Mouse (Mus musculus) liver, embryonic 11.5 days (tissue): ENCODE measurements around the gene Hoxc5. TPM values are rescaled to one million over a fixed set of nuclear protein-coding genes. Genes with fewer than 3 reads are reported as not detected.

Experiments
- ATAC-seq: fragments of 200-750 bp; cut with Nextera tagmentation; replicated peaks from 2 replicates; pipeline ENCODE4 v1.8.0; 2017; ENCODE audit warnings: moderate number of reproducible peaks, mild to moderate bottlenecking, moderate TSS enrichment, moderate library complexity; ENCODE audit not compliant: low FRiP score
- DNase-seq: peaks from one replicate; pipeline ENCODE4 v3.0.0-alpha.2; 2017; ENCODE audit warnings: low spot score
- H3K27ac ChIP-seq: fragments of 300-500 bp; sonication (generic); 2 replicates; pipeline ENCODE4 v1.5.1; 2014; ENCODE audit warnings: mild to moderate bottlenecking, low read depth, low read length, control low read depth
- H3K27me3 ChIP-seq: fragments of 300-500 bp; sonication (generic); replicated peaks from 2 replicates; pipeline ENCODE4 v1.6.1; 2014; ENCODE audit warnings: low read length, mixed read lengths; ENCODE audit not compliant: control insufficient read depth, insufficient read depth
- H3K36me3 ChIP-seq: fragments of 300-500 bp; sonication (generic); 2 replicates; pipeline ENCODE4 v1.6.1; 2014; ENCODE audit warnings: mild to moderate bottlenecking, low read length, moderate library complexity, mixed read lengths; ENCODE audit not compliant: control insufficient read depth, insufficient read depth
- H3K4me1 ChIP-seq: fragments of 300-500 bp; sonication (generic); replicated peaks from 2 replicates; pipeline ENCODE4 v1.6.1; 2014; ENCODE audit warnings: low read length, mixed read lengths; ENCODE audit not compliant: control insufficient read depth, insufficient read depth
- H3K4me2 ChIP-seq: fragments of 300-500 bp; sonication (generic); 2 replicates; pipeline ENCODE4 v1.6.1; 2014; ENCODE audit warnings: mild to moderate bottlenecking, control low read depth, moderate library complexity
- H3K4me3 ChIP-seq: fragments of 300-500 bp; sonication (generic); 2 replicates; pipeline ENCODE4 v1.5.1; 2014; ENCODE audit warnings: low read depth, low read length, control low read depth
- H3K9ac ChIP-seq: fragments of 300-500 bp; sonication (generic); 2 replicates; pipeline ENCODE4 v1.6.1; 2014; ENCODE audit warnings: low read depth, low read length, control low read depth
- H3K9me3 ChIP-seq: fragments of 300-500 bp; sonication (generic); 2 replicates; pipeline ENCODE4 v1.6.1; 2016; ENCODE audit warnings: low read length, inconsistent platforms, mixed read lengths; ENCODE audit not compliant: control insufficient read depth
- WGBS: fragments of 180-500 bp; shearing (Covaris S2); extraction: QIAGEN DNeasy Blood & Tissue Kit; methylation state at CpG from one replicate; pipeline ENCODE4 v1.1.7; 2014; 5-methylcytosine and 5-hydroxymethylcytosine counted together
- polyA plus RNA-seq: library from polyadenylated mRNA; unstranded; fragments of >200 nt; fragmentation: Nextera tagmentation; extraction: Ambion mirVana; gene quantifications from 2 replicates; pipeline ENCODE4 v1.2.1, GENCODE M21; 2014

Gene Hoxc5
- polyA plus RNA-seq, 1 experiment from 2014 or later: 4.1 TPM

GRCm38 (mm10) chr15:102997939-102998355 is 30.7 kb downstream of the Hoxc5 start, which contains the start of gene Hoxc6:
Gene Hoxc6 (plus strand): TSS chr15:102998257.
- Histone ChIP-seq H3K4me1 (peaks cover 7% of the 10 kb centered on the region; the same call in 1 of the 2 replicates), H3K27me3 (peaks cover 98% of the 10 kb centered on the region), H3K9ac (no peak within 1 kb of the TSS), H3K4me3 (peak within 1 kb of the TSS; percentile 39), H3K9me3 (no peaks in the 10 kb centered on the region), H3K36me3 (no peaks in the 10 kb centered on the region), H3K4me2 (peak within 1 kb of the TSS; percentile 71), H3K27ac (no peak within 1 kb of the TSS)
- no peak for ATAC-seq
- WGBS: 3% methylated on average over 19 of the region's 19 CpGs
- no peak for DNase-seq

- 0 out of 2 replicates have a peak, but pooled peaks have one; percentile 19 for ATAC-seq
- H3K4me1 ChIP-seq: peaks cover 7% of the 10 kb centered on the region; the same call in 1 of the 2 replicates
- H3K9ac ChIP-seq: no peak overlapping the region
- peak overlapping the region; percentile 71 for H3K4me2 ChIP-seq
- DNase-seq: no peak
- WGBS: under 1% methylated on average over 19 of the region's 19 CpGs
- H3K27me3 ChIP-seq: peaks cover 99% of the 10 kb centered on the region
- H3K27ac ChIP-seq: no peak overlapping the region
- H3K4me3 ChIP-seq: peak overlapping the region; percentile 39
- H3K9me3 ChIP-seq: no peaks in the 10 kb centered on the region
- no peaks in the 10 kb centered on the region for H3K36me3 ChIP-seq
These were observed 31.5 kb downstream of the Hoxc5 start for GRCm38 (mm10) chr15:102998608-102999182.

- Histone ChIP-seq H3K27ac (no peak overlapping the region), H3K4me1 (peaks cover 7% of the 10 kb centered on the region; the same call in 1 of the 2 replicates)
- ATAC-seq: peak; percentile 68
These were observed 32.1 kb downstream of the Hoxc5 start for GRCm38 (mm10) chr15:102999183-102999831.

GRCm38 (mm10) chr15:102999955-103000354 is 32.7 kb downstream of the Hoxc5 start:
- WGBS: 4% methylated on average over 11 of the region's 11 CpGs
- ATAC-seq: 0 out of 2 replicates have a peak, but pooled peaks have one; percentile 13
- H3K9me3 ChIP-seq: no peaks in the 10 kb centered on the region
- no peaks in the 10 kb centered on the region for H3K36me3 ChIP-seq
- no peak for DNase-seq
- peak overlapping the region; percentile 71 for H3K4me2 ChIP-seq
- H3K4me1 ChIP-seq: peaks cover 7% of the 10 kb centered on the region; the same call in 1 of the 2 replicates
- H3K27ac ChIP-seq: no peak overlapping the region
- H3K4me3 ChIP-seq: no peak overlapping the region; the same call in 1 of the 2 replicates
- peaks cover 99% of the 10 kb centered on the region for H3K27me3 ChIP-seq
- no peak overlapping the region for H3K9ac ChIP-seq

More at GRCm38 (mm10) chr15:102999183-102999831, 32.1 kb downstream of the Hoxc5 start:
- peak overlapping the region; percentile 71 for H3K4me2 ChIP-seq
- H3K9me3 ChIP-seq: no peaks in the 10 kb centered on the region
- H3K9ac ChIP-seq: peak overlapping the region; percentile 1; the same call in 1 of the 2 replicates
- H3K4me3 ChIP-seq: peak overlapping the region; percentile 39
- no peaks in the 10 kb centered on the region for H3K36me3 ChIP-seq
- H3K27me3 ChIP-seq: peaks cover 99% of the 10 kb centered on the region
- DNase-seq: no peak
- 2% methylated on average over 33 of the region's 33 CpGs for WGBS

GRCm38 (mm10) chr15:103000501-103000901 is 33.3 kb downstream of the Hoxc5 start:
- DNase-seq: no peak
- no peak overlapping the region for H3K4me3 ChIP-seq
- peaks cover 99% of the 10 kb centered on the region for H3K27me3 ChIP-seq
- no peaks in the 10 kb centered on the region for H3K9me3 ChIP-seq
- peak overlapping the region; percentile 3; the same call in 1 of the 2 replicates for H3K4me2 ChIP-seq
- H3K4me1 ChIP-seq: peaks cover 7% of the 10 kb centered on the region; the same call in 1 of the 2 replicates
- H3K36me3 ChIP-seq: no peaks in the 10 kb centered on the region
- no peak overlapping the region for H3K27ac ChIP-seq
- H3K9ac ChIP-seq: no peak overlapping the region
- no peak for ATAC-seq
- WGBS: 5% methylated on average over 24 of the region's 24 CpGs

GRCm38 (mm10) chr15:103001370-103001769 is 34.1 kb downstream of the Hoxc5 start:
- Histone ChIP-seq H3K36me3 (no peaks in the 10 kb centered on the region), H3K4me3 (no peak overlapping the region), H3K4me2 (no peak overlapping the region), H3K27me3 (peaks cover 99% of the 10 kb centered on the region), H3K9me3 (no peaks in the 10 kb centered on the region), H3K9ac (no peak overlapping the region), H3K4me1 (peaks cover 7% of the 10 kb centered on the region; the same call in 1 of the 2 replicates), H3K27ac (no peak overlapping the region)
- no peak for DNase-seq
- no peak for ATAC-seq
- 37% methylated on average over 2 of the region's 2 CpGs for WGBS

GRCm38 (mm10) chr15:103002156-103002555 is 34.9 kb downstream of the Hoxc5 start:
- H3K36me3 ChIP-seq: no peaks in the 10 kb centered on the region
- no peak overlapping the region for H3K4me2 ChIP-seq
- no peak overlapping the region for H3K27ac ChIP-seq
- H3K9ac ChIP-seq: no peak overlapping the region
- peaks cover 7% of the 10 kb centered on the region; the same call in 1 of the 2 replicates for H3K4me1 ChIP-seq
- DNase-seq (no peak), ATAC-seq (no peak)
- no peak overlapping the region for H3K4me3 ChIP-seq
- H3K27me3 ChIP-seq: peaks cover 100% of the 10 kb centered on the region
- H3K9me3 ChIP-seq: no peaks in the 10 kb centered on the region
- WGBS: 12% methylated on average over 4 of the region's 4 CpGs

- WGBS: 9% methylated on average over 13 of the region's 13 CpGs
- Histone ChIP-seq H3K9ac (no peak overlapping the region), H3K4me2 (no peak overlapping the region)
These were observed 35.7 kb downstream of the Hoxc5 start for GRCm38 (mm10) chr15:103002821-103003448.

More at GRCm38 (mm10) chr15:103002821-103003448, 35.7 kb downstream of the Hoxc5 start:
- Histone ChIP-seq H3K4me1 (peaks cover 7% of the 10 kb centered on the region; the same call in 1 of the 2 replicates), H3K27ac (no peak overlapping the region), H3K9me3 (no peaks in the 10 kb centered on the region), H3K4me3 (no peak overlapping the region), H3K36me3 (no peaks in the 10 kb centered on the region), H3K27me3 (peaks cover 100% of the 10 kb centered on the region)
- ATAC-seq: no peak
- DNase-seq: no peak
